Mouse (Mus musculus): Measurements from ENCODE around the gene Nuak2.
"Not testable (repeated sequence)": the region's sequence is repeated elsewhere in the genome, so short reads cannot be mapped to it uniquely, and the experiment has no call there.

GRCm38 (mm10) chr1:132349601-132350000 lies 33.7 kb downstream of the Nuak2 start:
- not testable (repeated sequence) for TF ChIP-seq CTCF (IDR thresholded peaks at IDR 0.05; ENCODE audit: borderline replicate concordance, extremely low read depth, insufficient read depth, insufficient read length); POLR2A (IDR thresholded peaks at IDR 0.05; ENCODE audit: borderline replicate concordance, extremely low read depth, insufficient read depth, insufficient read length, poor library complexity, severe bottlenecking)

Measured in brain, embryonic 14.5 days (tissue).